Comparison of ENCODE assay signal across 27 mouse cellular contexts in genomic region chr16:4855046-4855650, GRCm38 (mm10). TPM values are rescaled to one million over a fixed set of nuclear protein-coding genes. Genes with fewer than 3 reads are reported as not detected.
"Had no signal": no experiment of that assay in that cellular context is flagged by ENCODE, and none has a peak within 500 bp of the region (broad histone marks: within the 10 kb centered on the region; RNA-seq: fewer than 3 reads in every experiment).

No protein-coding gene starts in this region.

- H3K9me3 ChIP-seq: limb, embryonic 10.5 days; limb, embryonic 13.5 days; liver, embryonic 13.5 days; midbrain, embryonic 12.5 days; midbrain, embryonic 15.5 days; neural tube, embryonic 13.5 days had no signal

- H3K27ac ChIP-seq: kidney, postnatal 0 days; layer of hippocampus, adult 2 months; limb, embryonic 10.5 days; limb, embryonic 13.5 days; liver, embryonic 13.5 days; macrophage; midbrain, embryonic 12.5 days; midbrain, embryonic 15.5 days; neural tube, embryonic 13.5 days had no signal

- H3K4me2 ChIP-seq: limb, embryonic 13.5 days; liver, embryonic 13.5 days; midbrain, embryonic 12.5 days; midbrain, embryonic 15.5 days; neural tube, embryonic 13.5 days had no signal

- H3K9ac ChIP-seq: limb, embryonic 13.5 days; liver, embryonic 13.5 days; midbrain, embryonic 12.5 days; midbrain, embryonic 15.5 days; neural tube, embryonic 13.5 days had no signal

- H3K4me3 ChIP-seq: layer of hippocampus, adult 2 months; limb, embryonic 10.5 days; limb, embryonic 13.5 days; liver, embryonic 13.5 days; midbrain, embryonic 12.5 days; midbrain, embryonic 15.5 days; myocyte; neural tube, embryonic 13.5 days had no signal

- H3K36me3 ChIP-seq: limb, embryonic 10.5 days; limb, embryonic 13.5 days; liver, embryonic 13.5 days; midbrain, embryonic 12.5 days; midbrain, embryonic 15.5 days; neural tube, embryonic 13.5 days had no signal

- H3K27me3 ChIP-seq: limb, embryonic 13.5 days; midbrain, embryonic 12.5 days; midbrain, embryonic 15.5 days; neural tube, embryonic 13.5 days had no signal

- H3K4me1 ChIP-seq: liver, embryonic 13.5 days; midbrain, embryonic 12.5 days; midbrain, embryonic 15.5 days; neural tube, embryonic 13.5 days had no signal

- DNase-seq: kidney, adult 18-20 months; kidney, adult 9 months; kidney, postnatal 25 days; layer of hippocampus, adult 9-11 months; liver; liver, embryonic 13.5 days; lung, adult 2 months; lung, postnatal 14 days; retina, postnatal 1 day; thymus, postnatal 25 days had no signal

- ATAC-seq: midbrain, embryonic 15.5 days had no signal

RNA-seq across cellular contexts. Expression of gene 4930562C15Rik, which starts 19.9 kb away (rescaled TPM):
- total RNA-seq: layer of hippocampus, adult 2 months; layer of hippocampus, postnatal 25 days; left cerebral cortex, adult 18-20 months; left cerebral cortex, postnatal 25 days; megakaryocyte, adult 5-6 weeks; monocyte, adult 5-6 weeks had no signal
- polyA plus RNA-seq: large intestine, adult 2 months; liver, embryonic 13.5 days; small intestine, adult 2 months; spleen, adult 2 months had no signal
